Mouse (Mus musculus) limb, embryonic 11.5 days (tissue): ENCODE results near the gene 2310034C09Rik. TPM values are rescaled to one million over a fixed set of nuclear protein-coding genes. Genes with fewer than 3 reads are reported as not detected.
"Not testable (repeated sequence)": the region's sequence is repeated elsewhere in the genome, so short reads cannot be mapped to it uniquely, and the experiment has no call there.

Experiments used
- ATAC-seq: fragments of 200-750 bp; cut with Nextera tagmentation; 2 replicates; pipeline ENCODE4 v1.8.0; 2017; ENCODE audit warnings: low read depth; ENCODE audit not compliant: insufficient number of reproducible peaks, low FRiP score, low TSS enrichment
- DNase-seq: peaks from one replicate; pipeline ENCODE4 v3.0.0-alpha.2; 2015; ENCODE audit warnings: low spot score
- H3K27ac ChIP-seq: fragments of 300-500 bp; sonication (generic); replicated peaks from 2 replicates; pipeline ENCODE4 v1.5.1; 2014; ENCODE audit warnings: low read depth, mild to moderate bottlenecking, low read length
- H3K27me3 ChIP-seq: fragments of 300-500 bp; sonication (generic); 2 replicates; pipeline ENCODE4 v1.6.1; 2014; ENCODE audit warnings: mild to moderate bottlenecking, low read length, mixed read lengths; ENCODE audit not compliant: control insufficient read depth, insufficient read depth
- H3K36me3 ChIP-seq: fragments of 300-500 bp; sonication (generic); 2 replicates; pipeline ENCODE4 v1.6.1; 2014; ENCODE audit warnings: mild to moderate bottlenecking, low read length, moderate library complexity, mixed read lengths; ENCODE audit not compliant: control insufficient read depth, insufficient read depth
- H3K4me1 ChIP-seq: fragments of 300-500 bp; sonication (generic); 2 replicates; pipeline ENCODE4 v1.6.1; 2014; ENCODE audit warnings: low read length, mixed read lengths; ENCODE audit not compliant: control insufficient read depth, insufficient read depth
- H3K4me2 ChIP-seq: fragments of 300-500 bp; sonication (generic); 2 replicates; pipeline ENCODE4 v1.6.1; 2014; ENCODE audit warnings: low read depth, mild to moderate bottlenecking, moderate library complexity; ENCODE audit not compliant: severe bottlenecking
- H3K4me3 ChIP-seq: fragments of 300-500 bp; sonication (generic); 2 replicates; pipeline ENCODE4 v1.5.1; 2014; ENCODE audit warnings: low read depth, low read length
- H3K9ac ChIP-seq: fragments of 300-500 bp; sonication (generic); 2 replicates; pipeline ENCODE4 v1.6.1; 2014; ENCODE audit warnings: mild to moderate bottlenecking, low read length
- H3K9me3 ChIP-seq: fragments of 300-500 bp; sonication (generic); 2 replicates; pipeline ENCODE4 v1.6.1; 2016; ENCODE audit warnings: low read length; ENCODE audit not compliant: control insufficient read depth
- WGBS: fragments of 180-500 bp; shearing (Covaris S2); extraction: QIAGEN DNeasy Blood & Tissue Kit; methylation state at CpG from one replicate; pipeline ENCODE4 v1.1.7; 2014; 5-methylcytosine and 5-hydroxymethylcytosine counted together
- polyA plus RNA-seq: library from polyadenylated mRNA; unstranded; fragments of >200 nt; fragmentation: Nextera tagmentation; extraction: Ambion mirVana; gene quantifications from 2 replicates; pipeline ENCODE4 v1.2.1, GENCODE M21; 2014

The 2310034C09Rik gene
- polyA plus RNA-seq, 1 experiment from 2014 or later = not detected

DNA sequence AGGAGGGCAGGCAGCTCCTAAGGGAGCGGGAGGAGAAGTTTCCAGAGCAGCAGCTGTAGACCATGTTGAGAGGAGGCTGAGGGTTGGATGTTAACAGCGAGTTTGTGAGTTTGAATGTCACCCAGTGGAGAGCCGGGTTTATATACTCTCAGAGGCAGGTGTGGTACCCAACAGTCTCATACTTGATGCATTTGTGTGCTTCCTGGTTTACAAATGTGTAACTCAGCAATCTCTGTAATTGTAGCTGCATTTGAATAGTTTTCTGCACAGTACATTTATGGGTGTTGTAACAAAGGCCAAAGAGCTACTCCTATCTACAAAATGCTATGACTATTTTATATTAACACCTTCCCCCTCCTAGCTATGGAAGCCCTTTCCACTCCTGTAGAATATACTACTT, 7.1 kb upstream of the 2310034C09Rik start, which contains the start of gene Krtap13:
Gene Krtap13 (minus strand): TSS at position 101 of the 400 bp plus-strand sequence.
- not testable (repeated sequence) for ATAC-seq, H3K4me2 ChIP-seq, H3K27ac ChIP-seq, H3K9me3 ChIP-seq, H3K27me3 ChIP-seq, H3K4me1 ChIP-seq, H3K4me3 ChIP-seq, DNase-seq, H3K9ac ChIP-seq, H3K36me3 ChIP-seq
- 87% methylated on average over 3 of the region's 3 CpGs for WGBS

DNA sequence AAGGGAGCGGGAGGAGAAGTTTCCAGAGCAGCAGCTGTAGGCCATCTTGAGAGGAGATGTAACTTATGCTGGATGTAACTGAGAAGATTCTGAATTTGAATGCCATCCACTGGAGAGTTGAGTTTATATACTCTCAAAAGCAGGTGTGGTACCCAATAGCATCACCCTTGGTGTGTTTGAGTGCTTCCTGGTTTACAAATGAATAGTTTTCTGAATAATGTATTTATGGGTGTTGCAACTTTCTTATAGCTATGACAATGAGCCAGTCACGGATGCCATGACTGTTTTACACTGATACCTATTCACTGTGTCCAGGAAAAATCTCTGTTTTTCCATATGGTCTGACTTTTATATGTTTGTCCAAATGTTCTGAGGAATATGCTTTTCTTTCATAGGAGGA, 15.5 kb downstream of the 2310034C09Rik start, which contains the start of gene 2310057N15Rik:
Gene 2310057N15Rik (minus strand): TSS at position 101 of the 400 bp plus-strand sequence.
- DNase-seq (no peak), ATAC-seq (no peak)
- H3K27ac ChIP-seq = no peak within 1 kb of the TSS
- H3K4me3 ChIP-seq = no peak within 1 kb of the TSS
- no peaks in the 10 kb centered on the region for H3K4me1 ChIP-seq
- H3K27me3 ChIP-seq = no peaks in the 10 kb centered on the region
- 85% methylated on average over 2 of the region's 2 CpGs for WGBS
- H3K4me2 ChIP-seq = no peak within 1 kb of the TSS
- H3K36me3 ChIP-seq = no peaks in the 10 kb centered on the region
- H3K9me3 ChIP-seq = no peaks in the 10 kb centered on the region
- no peak within 1 kb of the TSS for H3K9ac ChIP-seq

DNA sequence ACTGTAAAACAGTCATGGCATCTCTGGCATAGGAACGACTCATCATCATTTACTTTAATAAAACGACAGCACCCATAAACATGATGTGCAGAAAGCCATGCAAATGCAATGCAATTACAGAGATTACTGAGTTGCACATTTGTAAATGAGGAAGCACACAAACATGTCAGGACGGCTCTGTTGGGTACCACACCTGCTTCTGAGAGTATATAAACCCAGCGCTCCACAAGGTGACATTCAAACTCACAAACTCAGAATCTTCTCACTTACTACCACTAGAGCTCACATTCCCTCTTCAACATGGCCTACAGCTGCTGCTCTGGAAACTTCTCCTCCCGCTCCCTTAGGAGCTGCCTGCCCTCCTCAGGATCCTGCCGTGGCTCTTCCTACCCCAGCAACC, 18.9 kb downstream of the 2310034C09Rik start, which contains the start of gene Gm5965:
Gene Gm5965 (plus strand): TSS at position 301 of the 400 bp plus-strand sequence.
- Histone ChIP-seq H3K36me3 (no peaks in the 10 kb centered on the region), H3K9ac (no peak within 1 kb of the TSS), H3K4me1 (no peaks in the 10 kb centered on the region), H3K4me2 (no peak within 1 kb of the TSS), H3K27ac (no peak within 1 kb of the TSS), H3K4me3 (no peak within 1 kb of the TSS), H3K9me3 (no peaks in the 10 kb centered on the region), H3K27me3 (no peaks in the 10 kb centered on the region)
- WGBS = 87% methylated on average over 6 of the region's 6 CpGs
- ATAC-seq (no peak), DNase-seq (no peak)

DNA sequence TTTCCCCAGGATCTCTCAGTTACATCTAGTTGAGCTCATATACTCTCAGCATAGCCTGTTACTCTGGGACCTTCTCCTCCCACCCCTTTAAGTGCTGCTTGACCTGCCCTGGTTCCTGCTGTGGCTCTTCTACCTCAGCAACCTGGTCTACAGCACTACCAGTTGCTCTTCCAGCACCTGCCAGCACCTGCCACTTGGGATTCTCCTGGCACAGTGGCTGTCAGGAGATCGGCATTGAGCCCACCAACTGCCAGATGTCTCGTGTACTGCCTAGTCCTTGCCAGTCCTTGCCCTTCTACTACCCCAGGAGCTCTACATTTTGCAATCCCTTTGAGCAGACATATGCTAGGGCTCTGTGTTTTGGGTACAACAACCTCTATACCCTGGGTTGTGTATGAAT, 28.1 kb downstream of the 2310034C09Rik start:
- no peak overlapping the region for H3K9ac ChIP-seq
- no peak for DNase-seq
- no peak overlapping the region for H3K4me3 ChIP-seq
- no peak for ATAC-seq
- no peaks in the 10 kb centered on the region for H3K27me3 ChIP-seq
- H3K27ac ChIP-seq = no peak overlapping the region
- H3K9me3 ChIP-seq = no peaks in the 10 kb centered on the region
- no peaks in the 10 kb centered on the region for H3K36me3 ChIP-seq
- 62% methylated on average over 2 of the region's 2 CpGs for WGBS
- no peaks in the 10 kb centered on the region for H3K4me1 ChIP-seq
- H3K4me2 ChIP-seq = no peak overlapping the region

Other genes with a start within 250 kb of the 2310034C09Rik start
- gene Cldn8, start 195.7 kb upstream of the 2310034C09Rik start, polyA plus RNA-seq = 1.6 and 2.1 TPM in 2 replicates
- 0.11 TPM in 1 of 2 replicates, not detected in the other for gene Krtap24-1, start 146.6 kb upstream of the 2310034C09Rik start, polyA plus RNA-seq
- gene 2310079G19Rik, start 131.2 kb upstream of the 2310034C09Rik start, polyA plus RNA-seq = not detected in 2 replicates
- not detected in 2 replicates for gene Krtap26-1, start 111.1 kb upstream of the 2310034C09Rik start, polyA plus RNA-seq
- gene Krtap27-1, start 87.2 kb upstream of the 2310034C09Rik start, polyA plus RNA-seq = not detected in 2 replicates
- not detected in 2 replicates for gene 2310061N02Rik, start 50.9 kb upstream of the 2310034C09Rik start, polyA plus RNA-seq
- gene Krtap13-1, start 30.0 kb upstream of the 2310034C09Rik start, polyA plus RNA-seq = not detected in 2 replicates
- gene Krtap13, start 7.2 kb upstream of the 2310034C09Rik start, polyA plus RNA-seq = not detected in 2 replicates
- not detected in 2 replicates for gene 2310057N15Rik, start 15.4 kb downstream of the 2310034C09Rik start, polyA plus RNA-seq
- not detected in 2 replicates for gene Gm5965, start 19.0 kb downstream of the 2310034C09Rik start, polyA plus RNA-seq
- gene Gm20741, start 53.4 kb downstream of the 2310034C09Rik start, polyA plus RNA-seq = not detected in 2 replicates
- gene Krtap15, start 61.4 kb downstream of the 2310034C09Rik start, polyA plus RNA-seq = 0.23 TPM in 1 of 2 replicates, not detected in the other
- not detected in 2 replicates for gene Krtap14, start 67.3 kb downstream of the 2310034C09Rik start, polyA plus RNA-seq
- not detected in 2 replicates for gene Krtap19-1, start 110.6 kb downstream of the 2310034C09Rik start, polyA plus RNA-seq
- gene Krtap19-2, start 115.4 kb downstream of the 2310034C09Rik start, polyA plus RNA-seq = not detected in 2 replicates
- gene Krtap19-3, start 119.2 kb downstream of the 2310034C09Rik start, polyA plus RNA-seq = not detected in 2 replicates
- not detected in 2 replicates for gene Krtap19-4, start 126.2 kb downstream of the 2310034C09Rik start, polyA plus RNA-seq
- gene Krtap19-5, start 137.6 kb downstream of the 2310034C09Rik start, polyA plus RNA-seq = not detected in 2 replicates
- gene Krtap19-9b, start 173.4 kb downstream of the 2310034C09Rik start, polyA plus RNA-seq = not detected in 2 replicates
- gene Krtap16-3, start 204.0 kb downstream of the 2310034C09Rik start, polyA plus RNA-seq = not detected in 2 replicates